Mouse (Mus musculus): ENCODE measurements around the gene Gapt.

Gene Gapt

GRCm38 (mm10) chr13:110342602-110343001 lies 14.4 kb downstream of the Gapt start:
- DNase-seq, result no peak

DNA sequence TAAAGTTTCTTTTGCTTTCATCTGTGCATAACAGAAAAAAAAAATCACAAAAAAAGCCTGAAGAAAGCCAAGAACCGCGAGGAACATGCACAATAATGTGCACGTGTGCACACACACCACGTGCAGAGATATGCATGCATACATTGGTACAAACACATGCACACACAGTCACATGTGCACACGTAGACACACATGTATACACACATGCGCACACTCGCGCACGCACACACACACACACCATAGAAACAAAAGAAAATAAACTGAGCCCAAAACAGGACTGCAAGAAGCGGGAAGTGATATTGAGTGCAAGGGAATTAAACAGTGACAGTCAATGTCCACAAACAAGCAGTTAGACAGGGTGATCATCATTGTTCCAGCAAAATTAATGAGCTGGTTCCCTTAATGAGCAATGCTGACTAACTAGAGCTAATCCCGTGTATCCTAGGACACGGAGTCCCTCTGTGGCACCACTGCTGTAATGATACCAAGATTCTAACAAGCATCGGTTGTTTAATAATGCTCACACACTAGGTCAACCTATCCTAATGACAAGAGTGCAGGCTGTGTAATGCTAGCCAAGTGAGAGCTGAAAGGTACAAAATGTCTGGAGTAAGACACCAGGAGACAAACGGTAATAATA lies 23.9 kb downstream of the Gapt start:
- no peak for DNase-seq

DNA sequence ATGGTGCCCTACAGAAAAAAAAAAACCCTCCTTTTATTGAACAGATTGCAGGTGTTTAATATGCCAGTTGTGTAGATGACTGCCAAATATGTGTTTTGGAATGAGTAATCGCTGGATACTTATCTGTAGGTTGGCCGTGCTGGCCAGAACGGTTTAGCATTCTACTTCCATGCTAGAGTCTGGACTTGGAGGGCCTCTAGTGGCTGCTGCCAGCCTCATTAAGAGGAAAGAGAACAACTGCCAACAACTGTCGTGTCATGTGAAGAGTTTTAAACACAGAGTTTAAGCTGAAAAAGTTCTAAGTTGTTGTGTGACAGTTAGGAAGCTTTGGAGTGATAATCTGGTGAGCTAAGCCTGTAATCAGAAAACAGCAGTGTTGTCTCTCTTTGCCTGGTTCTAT lies 38.3 kb downstream of the Gapt start:
- no peak for DNase-seq

DNA sequence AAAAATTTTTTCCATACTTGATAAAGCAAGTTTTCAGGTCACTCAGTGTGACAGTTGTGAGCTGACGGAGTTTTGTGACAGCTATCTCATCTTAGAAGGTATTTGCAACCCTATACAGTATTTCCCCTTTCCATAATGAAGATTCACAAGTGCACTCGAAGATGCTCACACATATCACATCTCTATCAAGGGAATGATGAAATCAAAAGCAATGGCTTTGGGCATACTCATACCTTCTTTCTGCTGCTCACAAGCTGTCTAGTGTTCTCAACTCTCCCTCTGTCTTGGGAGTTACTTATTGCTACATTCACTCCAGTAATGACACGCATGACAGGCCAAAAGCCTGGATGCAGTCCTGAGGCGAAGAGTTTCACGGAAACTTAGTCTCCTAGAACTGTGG lies 49.8 kb downstream of the Gapt start:
- no peak for DNase-seq
